Mouse (Mus musculus): ENCODE data around the gene Unc5b. TPM values are rescaled to one million over a fixed set of nuclear protein-coding genes. Genes with fewer than 3 reads are reported as not detected.
A peak's percentile ranks its signal among the peaks of the same experiment; 100 is the strongest.

The Unc5b gene
- polyA plus RNA-seq, 2 experiments = 0.18 to 0.44 TPM

- H3K27me3 ChIP-seq (ENCODE audit: control insufficient read depth, insufficient read depth, low read length) = peaks cover 68% of the 10 kb centered on the region
- H3K4me3 ChIP-seq (ENCODE audit: insufficient read depth in 1 of 2, low read depth in 2 of 2, low read length in 2 of 2) = peak overlapping the region; percentile 8 to 41
- WGBS (ENCODE audit: insufficient replicate concordance) = 2% methylated on average over 75 of the region's 78 CpGs
- no peak overlapping the region for H3K27ac ChIP-seq
- TF ChIP-seq CTCF (IDR thresholded peaks at IDR 0.05; ENCODE audit: low read depth) = no peak
- no peak for TF ChIP-seq EP300 (IDR thresholded peaks at IDR 0.05; ENCODE audit: low read depth)
- ATAC-seq (ENCODE audit: insufficient read depth) (peak; percentile 10; the same call in 1 of the 2 replicates), DNase-seq (ENCODE audit: low read depth in 3 of 3, low spot score in 3 of 3) (no peak)
- no peaks in the 10 kb centered on the region for H3K9me3 ChIP-seq (ENCODE audit: control insufficient read depth, low read length)
- no peaks in the 10 kb centered on the region for H3K36me3 ChIP-seq (replicated peaks; ENCODE audit: control insufficient read depth, insufficient read depth, low read depth)
- H3K4me1 ChIP-seq (replicated peaks; ENCODE audit: control insufficient read depth in 2 of 2, insufficient read depth in 2 of 2, low read length in 1 of 2) = peaks cover 0 to 4% of the 10 kb centered on the region in 2 experiments; a peak in 1 of 4 replicates
- H3K4me2 ChIP-seq (ENCODE audit: low read depth) = peak overlapping the region; percentile 39
- no peak overlapping the region for H3K9ac ChIP-seq (replicated peaks)
Measured at GRCm38 (mm10) chr10:60830556-60831350, 628 bp downstream of the Unc5b start.

GRCm38 (mm10) chr10:60830000-60830399, 1.4 kb downstream of the Unc5b start:
- Histone ChIP-seq H3K4me2 (ENCODE audit: low read depth) (peak overlapping the region; percentile 39; the same call in 1 of the 2 replicates), H3K9me3 (ENCODE audit: control insufficient read depth, low read length) (no peaks in the 10 kb centered on the region), H3K4me1 (replicated peaks; ENCODE audit: control insufficient read depth in 2 of 2, insufficient read depth in 2 of 2, low read length in 1 of 2) (peaks cover 0 to 4% of the 10 kb centered on the region in 2 experiments; a peak in 1 of 4 replicates), H3K27ac (no peak overlapping the region), H3K27me3 (ENCODE audit: control insufficient read depth, insufficient read depth, low read length) (peaks cover 68% of the 10 kb centered on the region), H3K4me3 (ENCODE audit: insufficient read depth in 1 of 2, low read depth in 2 of 2, low read length in 2 of 2) (peak overlapping the region in 1 of 2 experiments; percentile 8; a peak in 1 of 4 replicates), H3K9ac (replicated peaks) (no peak overlapping the region), H3K36me3 (replicated peaks; ENCODE audit: control insufficient read depth, insufficient read depth, low read depth) (no peaks in the 10 kb centered on the region)
- WGBS (ENCODE audit: insufficient replicate concordance) = 2% methylated on average over 11 of the region's 11 CpGs
- no peak for ATAC-seq (ENCODE audit: insufficient read depth)
- TF ChIP-seq EP300 (IDR thresholded peaks at IDR 0.05; ENCODE audit: low read depth) (no peak), CTCF (IDR thresholded peaks at IDR 0.05; ENCODE audit: low read depth) (no peak)
- DNase-seq (ENCODE audit: low read depth in 3 of 3, low spot score in 3 of 3) = no peak

- ATAC-seq (ENCODE audit: insufficient read depth) (no peak), DNase-seq (ENCODE audit: low read depth in 3 of 3, low spot score in 3 of 3) (no peak)
- TF ChIP-seq EP300 (IDR thresholded peaks at IDR 0.05; ENCODE audit: low read depth) (no peak), CTCF (IDR thresholded peaks at IDR 0.05; ENCODE audit: low read depth) (no peak)
- peaks cover 68% of the 10 kb centered on the region for H3K27me3 ChIP-seq (ENCODE audit: control insufficient read depth, insufficient read depth, low read length)
- no peaks in the 10 kb centered on the region for H3K9me3 ChIP-seq (ENCODE audit: control insufficient read depth, low read length)
- H3K4me2 ChIP-seq (ENCODE audit: low read depth) = no peak overlapping the region
- H3K4me3 ChIP-seq (ENCODE audit: insufficient read depth in 1 of 2, low read depth in 2 of 2, low read length in 2 of 2) = no peak overlapping the region
- no peaks in the 10 kb centered on the region for H3K36me3 ChIP-seq (replicated peaks; ENCODE audit: control insufficient read depth, insufficient read depth, low read depth)
- 34% methylated on average over 6 of the region's 6 CpGs for WGBS (ENCODE audit: insufficient replicate concordance)
- peaks cover 0 to 4% of the 10 kb centered on the region in 2 experiments; a peak in 1 of 4 replicates for H3K4me1 ChIP-seq (replicated peaks; ENCODE audit: control insufficient read depth in 2 of 2, insufficient read depth in 2 of 2, low read length in 1 of 2)
- no peak overlapping the region for H3K9ac ChIP-seq (replicated peaks)
- no peak overlapping the region for H3K27ac ChIP-seq
Measured at GRCm38 (mm10) chr10:60829071-60829470, 2.3 kb downstream of the Unc5b start.

- Histone ChIP-seq H3K27me3 (ENCODE audit: control insufficient read depth, insufficient read depth, low read length) (peaks cover 63% of the 10 kb centered on the region), H3K9ac (replicated peaks) (no peak overlapping the region), H3K4me1 (replicated peaks; ENCODE audit: control insufficient read depth in 2 of 2, insufficient read depth in 2 of 2, low read length in 1 of 2) (peaks cover 0 to 4% of the 10 kb centered on the region in 2 experiments; a peak in 1 of 4 replicates), H3K4me2 (ENCODE audit: low read depth) (no peak overlapping the region), H3K27ac (no peak overlapping the region), H3K4me3 (ENCODE audit: insufficient read depth in 1 of 2, low read depth in 2 of 2, low read length in 2 of 2) (no peak overlapping the region), H3K36me3 (replicated peaks; ENCODE audit: control insufficient read depth, insufficient read depth, low read depth) (no peaks in the 10 kb centered on the region), H3K9me3 (ENCODE audit: control insufficient read depth, low read length) (no peaks in the 10 kb centered on the region)
- DNase-seq (ENCODE audit: low read depth in 3 of 3, low spot score in 3 of 3) = no peak
- no peak for TF ChIP-seq CTCF (IDR thresholded peaks at IDR 0.05; ENCODE audit: low read depth)
- no peak for TF ChIP-seq EP300 (IDR thresholded peaks at IDR 0.05; ENCODE audit: low read depth)
- no peak for ATAC-seq (ENCODE audit: insufficient read depth)
- WGBS (ENCODE audit: insufficient replicate concordance) = 32% methylated on average over 17 of the region's 17 CpGs
Measured at GRCm38 (mm10) chr10:60827901-60828670, 3.3 kb downstream of the Unc5b start.

- Histone ChIP-seq H3K36me3 (replicated peaks; ENCODE audit: control insufficient read depth, insufficient read depth, low read depth) (no peaks in the 10 kb centered on the region), H3K27ac (no peak overlapping the region), H3K9ac (replicated peaks) (no peak overlapping the region), H3K4me3 (ENCODE audit: insufficient read depth in 1 of 2, low read depth in 2 of 2, low read length in 2 of 2) (no peak overlapping the region), H3K9me3 (ENCODE audit: control insufficient read depth, low read length) (no peaks in the 10 kb centered on the region), H3K4me1 (replicated peaks; ENCODE audit: control insufficient read depth in 2 of 2, insufficient read depth in 2 of 2, low read length in 1 of 2) (peaks cover 0 to 4% of the 10 kb centered on the region in 2 experiments; a peak in 1 of 4 replicates), H3K27me3 (ENCODE audit: control insufficient read depth, insufficient read depth, low read length) (peaks cover 56% of the 10 kb centered on the region), H3K4me2 (ENCODE audit: low read depth) (no peak overlapping the region; the same call in 1 of the 2 replicates)
- no peak for DNase-seq (ENCODE audit: low read depth in 3 of 3, low spot score in 3 of 3)
- TF ChIP-seq EP300 (IDR thresholded peaks at IDR 0.05; ENCODE audit: low read depth) = no peak
- TF ChIP-seq CTCF (IDR thresholded peaks at IDR 0.05; ENCODE audit: low read depth) = no peak
- WGBS (ENCODE audit: insufficient replicate concordance) = 26% methylated on average over 5 of the region's 5 CpGs
- ATAC-seq (ENCODE audit: insufficient read depth) = no peak
Measured at GRCm38 (mm10) chr10:60827266-60827665, 4.1 kb downstream of the Unc5b start.

All from liver, embryonic 14.5 days (tissue).